Mouse (Mus musculus): ENCODE data around the gene Lrrtm4. TPM values are rescaled to one million over a fixed set of nuclear protein-coding genes. Genes with fewer than 3 reads are reported as not detected.

Gene Lrrtm4
- polyA plus RNA-seq (2015; fragmentation: Nextera tagmentation; extraction: Ambion mirVana), result 0.28 and 0.53 TPM in 2 replicates

- peak; percentile 47 for DNase-seq (ENCODE audit: low spot score)
Measured at GRCm38 (mm10) chr6:80018765-80019164, at the start of gene Lrrtm4. Gene Lrrtm4 (plus strand): TSS chr6:80018877.

DNA sequence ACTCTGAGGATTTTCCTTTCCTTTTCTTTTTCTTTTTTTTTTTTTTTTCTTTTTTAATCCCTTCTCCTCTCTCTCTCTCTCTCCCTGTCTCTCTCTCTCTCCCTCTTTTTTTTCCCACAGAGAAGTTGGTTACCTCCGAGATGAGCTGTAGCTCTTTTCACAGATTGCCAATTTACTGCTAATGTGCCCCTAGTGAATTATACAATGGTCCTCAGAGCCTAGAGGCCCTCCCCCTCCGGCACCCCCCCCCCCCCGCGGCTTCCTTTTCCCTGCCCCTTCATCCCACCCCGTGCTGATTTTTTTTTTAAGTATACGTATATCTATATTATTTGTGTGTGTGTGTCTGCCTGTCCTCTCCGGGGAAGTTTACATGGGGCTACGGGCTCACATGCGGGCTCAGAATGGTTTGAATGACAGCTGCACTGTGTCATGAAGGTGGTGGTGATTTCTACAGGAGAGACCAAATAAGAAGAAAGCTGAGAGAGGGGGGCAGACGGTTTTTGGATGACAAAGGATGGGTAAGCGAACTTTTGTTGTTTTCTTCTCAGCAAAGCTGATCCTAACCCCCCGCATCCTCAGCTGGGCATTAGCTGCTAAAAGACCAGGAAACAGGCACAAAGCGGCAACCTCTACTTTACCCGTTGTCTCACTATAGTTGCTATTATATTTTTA is 648 bp downstream of the Lrrtm4 start:
- Histone ChIP-seq H3K4me3 (replicated peaks; ENCODE audit: low read depth, low read length) (peak overlapping the region; percentile 24), H3K9ac (ENCODE audit: low read depth, low read length) (no peak overlapping the region)
- no peak for ATAC-seq (replicated peaks; ENCODE audit: low FRiP score, low read depth)

More at GRCm38 (mm10) chr6:80018765-80019164, at the start of gene Lrrtm4:
- 0 out of 2 replicates have a peak, but pooled peaks have one; percentile 29 for ATAC-seq (replicated peaks; ENCODE audit: low FRiP score, low read depth)
- WGBS, result 7% methylated on average over 6 of the region's 6 CpGs
- H3K36me3 ChIP-seq (ENCODE audit: insufficient read depth, low read length), result no peaks in the 10 kb centered on the region
- no peaks in the 10 kb centered on the region for H3K27me3 ChIP-seq (ENCODE audit: insufficient read depth, low read length)
- no peaks in the 10 kb centered on the region for H3K9me3 ChIP-seq (replicated peaks; ENCODE audit: low read length)
- H3K4me3 ChIP-seq (replicated peaks; ENCODE audit: low read depth, low read length), result peak within 1 kb of the TSS; percentile 24
- peak; percentile 41 for TF ChIP-seq CTCF (IDR thresholded peaks at IDR 0.05; ENCODE audit: low read depth)
- H3K4me1 ChIP-seq (replicated peaks; ENCODE audit: insufficient read depth, low read length), result no peaks in the 10 kb centered on the region
- no peak within 1 kb of the TSS for H3K27ac ChIP-seq
- no peak within 1 kb of the TSS for H3K9ac ChIP-seq (ENCODE audit: low read depth, low read length)
- H3K4me2 ChIP-seq (ENCODE audit: low read length), result peak within 1 kb of the TSS; percentile 50

DNA sequence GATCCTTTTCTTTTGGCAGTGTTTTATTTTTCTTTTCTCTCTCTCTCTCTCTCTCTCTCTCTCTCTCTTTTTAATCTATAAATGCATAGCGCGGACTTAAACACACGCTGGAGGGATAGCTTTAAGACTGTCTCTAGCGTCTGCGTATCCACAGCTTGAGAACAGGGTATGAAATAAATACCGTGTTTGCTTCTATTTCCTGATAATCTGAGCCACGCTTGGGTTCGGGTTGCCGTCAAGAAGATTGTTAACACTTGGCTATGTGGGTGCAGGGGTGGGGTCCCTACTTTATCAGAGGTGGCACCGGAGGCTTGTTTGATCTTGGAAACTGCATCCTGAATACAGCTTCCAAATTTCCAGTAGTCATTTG is 1.2 kb downstream of the Lrrtm4 start:
- DNase-seq (ENCODE audit: low spot score) (no peak), ATAC-seq (replicated peaks; ENCODE audit: low FRiP score, low read depth) (no peak)
- H3K9ac ChIP-seq (ENCODE audit: low read depth, low read length), result no peak overlapping the region
- no peaks in the 10 kb centered on the region for H3K36me3 ChIP-seq (ENCODE audit: insufficient read depth, low read length)
- no peaks in the 10 kb centered on the region for H3K27me3 ChIP-seq (ENCODE audit: insufficient read depth, low read length)
- TF ChIP-seq CTCF (IDR thresholded peaks at IDR 0.05; ENCODE audit: low read depth), result no peak
- no peak overlapping the region for H3K27ac ChIP-seq
- peak overlapping the region; percentile 24 for H3K4me3 ChIP-seq (replicated peaks; ENCODE audit: low read depth, low read length)
- H3K4me1 ChIP-seq (replicated peaks; ENCODE audit: insufficient read depth, low read length), result no peaks in the 10 kb centered on the region
- H3K4me2 ChIP-seq (ENCODE audit: low read length), result peak overlapping the region; percentile 50
- H3K9me3 ChIP-seq (replicated peaks; ENCODE audit: low read length), result no peaks in the 10 kb centered on the region
- WGBS, result 4% methylated on average over 10 of the region's 10 CpGs

More for the DNA sequence above, 648 bp downstream of the Lrrtm4 start:
- DNase-seq (ENCODE audit: low spot score), result peak; percentile 23
- under 1% methylated on average over 14 of the region's 14 CpGs for WGBS
- Histone ChIP-seq H3K4me1 (replicated peaks; ENCODE audit: insufficient read depth, low read length) (no peaks in the 10 kb centered on the region), H3K36me3 (ENCODE audit: insufficient read depth, low read length) (no peaks in the 10 kb centered on the region), H3K9me3 (replicated peaks; ENCODE audit: low read length) (no peaks in the 10 kb centered on the region), H3K27ac (no peak overlapping the region), H3K4me2 (ENCODE audit: low read length) (peak overlapping the region; percentile 50), H3K27me3 (ENCODE audit: insufficient read depth, low read length) (no peaks in the 10 kb centered on the region)
- TF ChIP-seq CTCF (IDR thresholded peaks at IDR 0.05; ENCODE audit: low read depth), result no peak

GRCm38 (mm10) chr6:80056849-80057248 is 38.2 kb downstream of the Lrrtm4 start:
- Histone ChIP-seq H3K9me3 (replicated peaks; ENCODE audit: low read length) (no peaks in the 10 kb centered on the region), H3K36me3 (ENCODE audit: insufficient read depth, low read length) (no peaks in the 10 kb centered on the region), H3K27ac (no peak overlapping the region), H3K27me3 (ENCODE audit: insufficient read depth, low read length) (no peaks in the 10 kb centered on the region), H3K9ac (ENCODE audit: low read depth, low read length) (no peak overlapping the region), H3K4me1 (replicated peaks; ENCODE audit: insufficient read depth, low read length) (no peaks in the 10 kb centered on the region), H3K4me2 (ENCODE audit: low read length) (no peak overlapping the region), H3K4me3 (replicated peaks; ENCODE audit: low read depth, low read length) (no peak overlapping the region)
- TF ChIP-seq CTCF (IDR thresholded peaks at IDR 0.05; ENCODE audit: low read depth), result no peak
- ATAC-seq (replicated peaks; ENCODE audit: low FRiP score, low read depth), result no peak
- DNase-seq (ENCODE audit: low spot score), result no peak

- Histone ChIP-seq H3K36me3 (ENCODE audit: insufficient read depth, low read length) (no peaks in the 10 kb centered on the region), H3K4me3 (replicated peaks; ENCODE audit: low read depth, low read length) (no peak overlapping the region), H3K4me1 (replicated peaks; ENCODE audit: insufficient read depth, low read length) (no peaks in the 10 kb centered on the region), H3K27ac (no peak overlapping the region), H3K27me3 (ENCODE audit: insufficient read depth, low read length) (no peaks in the 10 kb centered on the region), H3K9ac (ENCODE audit: low read depth, low read length) (no peak overlapping the region), H3K9me3 (replicated peaks; ENCODE audit: low read length) (no peaks in the 10 kb centered on the region), H3K4me2 (ENCODE audit: low read length) (no peak overlapping the region)
- TF ChIP-seq CTCF (IDR thresholded peaks at IDR 0.05; ENCODE audit: low read depth), result no peak
- no peak for DNase-seq (ENCODE audit: low spot score)
- WGBS, result 93% methylated on average over 2 of the region's 2 CpGs
- no peak for ATAC-seq (replicated peaks; ENCODE audit: low FRiP score, low read depth)
Measured at GRCm38 (mm10) chr6:80078001-80078400, 59.3 kb downstream of the Lrrtm4 start.

DNA sequence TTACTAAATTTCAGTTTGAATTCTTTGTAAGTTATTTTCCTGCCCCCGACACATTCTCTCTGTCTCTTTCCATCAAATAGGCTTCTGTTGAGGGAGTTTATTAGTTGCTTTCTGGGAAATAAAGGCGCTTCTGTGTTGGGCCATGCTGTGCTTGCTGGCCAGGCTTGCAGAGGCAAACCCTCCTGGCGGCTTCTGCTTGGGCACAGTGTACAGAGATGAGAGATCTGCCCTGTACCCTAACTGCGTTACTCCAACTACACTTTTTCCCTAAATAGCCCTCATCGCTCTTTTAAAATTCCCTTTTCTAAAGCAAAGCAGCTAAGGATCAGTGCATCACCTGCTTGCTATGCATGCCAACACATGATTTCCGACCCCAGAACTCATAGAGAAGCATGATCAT is 60.6 kb downstream of the Lrrtm4 start:
- ATAC-seq (replicated peaks; ENCODE audit: low FRiP score, low read depth), result no peak
- Histone ChIP-seq H3K9ac (ENCODE audit: low read depth, low read length) (no peak overlapping the region), H3K4me1 (replicated peaks; ENCODE audit: insufficient read depth, low read length) (no peaks in the 10 kb centered on the region), H3K27ac (no peak overlapping the region), H3K9me3 (replicated peaks; ENCODE audit: low read length) (no peaks in the 10 kb centered on the region), H3K4me3 (replicated peaks; ENCODE audit: low read depth, low read length) (no peak overlapping the region), H3K36me3 (ENCODE audit: insufficient read depth, low read length) (no peaks in the 10 kb centered on the region), H3K4me2 (ENCODE audit: low read length) (no peak overlapping the region), H3K27me3 (ENCODE audit: insufficient read depth, low read length) (no peaks in the 10 kb centered on the region)
- WGBS, result 86% methylated on average over 6 of the region's 6 CpGs
- DNase-seq (ENCODE audit: low spot score), result no peak
- no peak for TF ChIP-seq CTCF (IDR thresholded peaks at IDR 0.05; ENCODE audit: low read depth)

GRCm38 (mm10) chr6:80094909-80095308 is 76.2 kb downstream of the Lrrtm4 start:
- H3K4me3 ChIP-seq (replicated peaks; ENCODE audit: low read depth, low read length), result no peak overlapping the region
- H3K27me3 ChIP-seq (ENCODE audit: insufficient read depth, low read length), result no peaks in the 10 kb centered on the region
- H3K36me3 ChIP-seq (ENCODE audit: insufficient read depth, low read length), result no peaks in the 10 kb centered on the region
- no peak overlapping the region for H3K4me2 ChIP-seq (ENCODE audit: low read length)
- H3K9me3 ChIP-seq (replicated peaks; ENCODE audit: low read length), result no peaks in the 10 kb centered on the region
- no peaks in the 10 kb centered on the region for H3K4me1 ChIP-seq (replicated peaks; ENCODE audit: insufficient read depth, low read length)
- H3K27ac ChIP-seq, result no peak overlapping the region
- ATAC-seq (replicated peaks; ENCODE audit: low FRiP score, low read depth) (no peak), DNase-seq (ENCODE audit: low spot score) (no peak)
- TF ChIP-seq CTCF (IDR thresholded peaks at IDR 0.05; ENCODE audit: low read depth), result no peak
- no peak overlapping the region for H3K9ac ChIP-seq (ENCODE audit: low read depth, low read length)
- WGBS, result 89% methylated on average over 4 of the region's 4 CpGs

All from kidney, postnatal 0 days (tissue).